Mouse (Mus musculus) thymus, adult 2 months (tissue): Measurements from ENCODE around the gene Fbxo42. TPM values are rescaled to one million over a fixed set of nuclear protein-coding genes. Genes with fewer than 3 reads are reported as not detected.

Experiments
- DNase-seq: peaks from one replicate; pipeline ENCODE4 v3.0.0; 2021
- H3K27ac ChIP-seq: fragments of 200-500 bp; 2 replicates; pipeline ENCODE4 v1.5.1; 2012; ENCODE audit warnings: low read length, control low read depth; ENCODE audit not compliant: control insufficient read depth, insufficient read depth
- H3K27me3 ChIP-seq: fragments of 200-500 bp; 2 replicates; pipeline ENCODE4 v1.6.1; 2012; ENCODE audit warnings: mild to moderate bottlenecking, low read length, moderate library complexity, mixed read lengths; ENCODE audit not compliant: control insufficient read depth, insufficient read depth
- H3K36me3 ChIP-seq: fragments of 200-500 bp; 2 replicates; pipeline ENCODE4 v1.6.1; 2012; ENCODE audit warnings: mild to moderate bottlenecking, low read length, moderate library complexity; ENCODE audit not compliant: control insufficient read depth, insufficient read depth
- H3K4me1 ChIP-seq: fragments of 200-500 bp; replicated peaks from 2 replicates; pipeline ENCODE4 v1.6.1; 2012; ENCODE audit warnings: low read length; ENCODE audit not compliant: control insufficient read depth, insufficient read depth
- H3K4me3 ChIP-seq: fragments of 200-500 bp; 2 replicates; pipeline ENCODE4 v1.5.1; 2012; ENCODE audit warnings: mild to moderate bottlenecking, low read length, control low read depth, moderate library complexity; ENCODE audit not compliant: control insufficient read depth, insufficient read depth
- CTCF ChIP-seq: fragments of 200-500 bp; IDR thresholded peaks from 2 replicates; pipeline ENCODE4 v1.5.1; 2012; ENCODE audit warnings: mild to moderate bottlenecking, control low read depth, low read length, moderate library complexity, borderline replicate concordance; ENCODE audit not compliant: control insufficient read depth, poor library complexity, insufficient read depth; ENCODE audit errors: extremely low read depth
- POLR2A ChIP-seq: fragments of 200-500 bp; IDR thresholded peaks from 2 replicates; pipeline ENCODE4 v1.6.1; 2012; ENCODE audit warnings: mild to moderate bottlenecking, low read length, control low read depth, moderate library complexity; ENCODE audit not compliant: control insufficient read depth, poor library complexity, insufficient read depth; ENCODE audit errors: extremely low read depth
- WGBS: fragments of 180-500 bp; shearing (Covaris S2); methylation state at CpG from one replicate; pipeline ENCODE4 v1.1.7; 2018; 5-methylcytosine and 5-hydroxymethylcytosine counted together
- polyA plus RNA-seq: library from polyadenylated mRNA; depleted of rRNA; stranded (reverse); fragments of >200 nt; gene quantifications from 2 replicates; pipeline ENCODE4 v1.2.3, GENCODE M21; 2012

The Fbxo42 gene
- polyA plus RNA-seq, 1 experiment, result 29.3 TPM

DNA sequence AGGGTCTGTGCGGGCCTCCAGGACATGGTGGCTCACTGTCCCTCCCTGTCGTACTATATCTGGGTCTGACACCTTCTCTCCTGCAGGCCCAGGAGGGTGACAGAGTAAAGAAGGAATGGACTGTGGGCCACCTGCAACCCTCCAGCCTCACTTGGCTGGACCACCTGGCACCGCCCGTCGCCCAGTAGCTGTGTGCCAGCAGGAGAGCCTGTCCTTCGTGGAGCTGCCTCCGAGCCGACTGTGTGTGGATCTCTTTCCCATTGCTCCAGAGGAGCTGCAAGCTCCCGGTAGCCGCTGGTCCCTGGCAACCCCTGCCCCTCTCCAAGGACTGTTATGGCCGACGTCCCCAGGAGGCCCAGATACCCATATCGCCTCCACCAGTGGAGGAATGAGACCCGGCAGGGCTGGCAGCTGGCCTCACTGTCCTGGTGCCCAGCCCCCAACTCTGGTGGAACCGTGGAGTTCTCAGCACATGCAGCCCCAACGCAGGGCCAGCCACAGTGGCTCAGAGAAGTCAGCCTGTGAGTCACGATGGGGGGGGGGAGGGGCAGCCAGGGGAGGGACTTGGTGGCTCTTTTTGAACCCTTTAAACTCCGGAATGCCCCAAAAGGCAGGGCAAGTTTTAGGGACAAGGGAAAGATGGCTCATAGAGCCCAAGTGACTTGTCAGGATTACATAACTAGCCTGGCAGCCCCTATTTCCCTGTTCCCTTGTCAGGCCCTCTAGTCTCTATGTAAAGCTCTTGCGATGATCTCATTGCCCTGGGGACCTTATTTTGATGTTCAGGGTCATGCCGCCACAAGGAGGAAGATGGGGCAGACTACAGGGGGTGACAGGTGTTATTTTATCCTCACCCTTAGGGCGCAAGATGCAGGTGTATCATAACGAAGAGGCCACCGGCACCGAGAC lies 98.6 kb downstream of the Fbxo42 start:
- no peak for DNase-seq
- 41% methylated on average over 24 of the region's 24 CpGs for WGBS
- no peak for TF ChIP-seq POLR2A
- TF ChIP-seq CTCF, result no peak
- no peak overlapping the region for H3K27ac ChIP-seq
- peaks cover 11% of the 10 kb centered on the region; the same call in 1 of the 2 replicates for H3K27me3 ChIP-seq
- no peaks in the 10 kb centered on the region for H3K36me3 ChIP-seq
- no peak overlapping the region for H3K4me3 ChIP-seq
- H3K4me1 ChIP-seq, result no peaks in the 10 kb centered on the region

DNA sequence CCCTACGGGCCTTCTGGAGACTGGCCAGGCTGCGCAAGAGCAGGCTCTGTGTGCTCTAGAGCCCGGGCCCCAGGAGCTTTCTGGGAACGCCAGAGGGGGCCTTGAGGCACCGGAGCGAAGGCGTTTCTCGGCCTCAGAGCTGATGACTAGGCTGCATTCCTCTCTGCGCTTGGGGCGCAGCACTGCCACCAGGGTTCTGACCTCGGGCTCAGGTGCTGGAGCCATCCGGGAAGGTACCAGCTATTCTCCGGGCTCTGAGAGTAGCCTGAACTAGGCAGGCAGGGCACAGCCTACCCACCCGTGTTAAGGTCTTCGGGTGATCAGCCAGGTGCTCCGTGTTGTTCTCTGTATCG lies 99.3 kb downstream of the Fbxo42 start:
- DNase-seq, result no peak
- 9% methylated on average over 17 of the region's 17 CpGs for WGBS
- no peaks in the 10 kb centered on the region for H3K4me1 ChIP-seq
- no peak for TF ChIP-seq CTCF
- TF ChIP-seq POLR2A, result no peak
- no peak overlapping the region for H3K27ac ChIP-seq
- no peak overlapping the region for H3K4me3 ChIP-seq
- no peaks in the 10 kb centered on the region for H3K36me3 ChIP-seq
- H3K27me3 ChIP-seq, result peaks cover 9% of the 10 kb centered on the region; the same call in 1 of the 2 replicates

DNA sequence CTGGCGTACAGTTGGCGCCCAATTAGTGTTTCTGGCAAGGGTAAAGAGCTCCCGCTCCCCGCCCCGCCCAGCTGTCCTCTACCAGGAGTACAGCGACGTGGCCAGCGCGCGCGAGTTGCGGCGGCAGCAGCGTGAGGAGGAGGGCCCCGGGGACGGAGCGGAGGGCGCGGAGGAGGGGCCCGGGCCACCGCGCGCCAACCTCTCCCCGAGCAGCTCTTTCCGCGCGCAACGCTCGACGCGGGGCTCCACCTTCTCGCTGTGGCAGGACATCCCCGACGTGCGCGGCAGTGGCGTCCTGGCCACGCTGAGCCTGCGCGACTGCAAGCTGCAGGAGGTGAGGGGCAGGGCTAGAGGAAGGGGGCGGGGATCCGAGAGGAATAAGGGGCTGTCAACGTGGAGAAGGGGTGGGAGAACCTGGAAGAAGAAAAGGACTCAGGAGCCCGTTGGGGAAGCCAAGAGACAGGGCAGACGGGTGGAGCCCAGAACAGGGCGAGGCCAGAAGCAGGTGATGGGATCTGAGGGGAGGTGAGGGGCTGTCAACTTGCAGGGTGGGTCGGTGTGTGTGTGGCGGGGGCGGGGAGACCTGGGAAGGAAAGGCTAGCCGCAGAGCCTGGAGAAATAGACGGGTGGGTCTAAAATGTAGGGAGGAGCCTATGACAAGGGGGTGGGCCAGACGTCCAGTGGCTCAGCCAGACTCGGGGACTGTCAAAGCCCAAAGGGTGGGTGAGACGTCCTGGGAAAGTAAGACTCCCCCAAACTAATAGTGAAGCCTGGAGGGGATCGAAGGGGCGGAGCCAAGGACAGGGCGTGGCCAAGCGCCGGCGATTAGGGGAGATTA lies 100.3 kb downstream of the Fbxo42 start:
- 4% methylated on average over 60 of the region's 60 CpGs for WGBS
- no peaks in the 10 kb centered on the region for H3K36me3 ChIP-seq
- peaks cover 6% of the 10 kb centered on the region; the same call in 1 of the 2 replicates for H3K27me3 ChIP-seq
- no peak overlapping the region for H3K4me3 ChIP-seq
- TF ChIP-seq POLR2A (no peak), CTCF (no peak)
- H3K4me1 ChIP-seq, result no peaks in the 10 kb centered on the region
- no peak for DNase-seq
- no peak overlapping the region for H3K27ac ChIP-seq

DNA sequence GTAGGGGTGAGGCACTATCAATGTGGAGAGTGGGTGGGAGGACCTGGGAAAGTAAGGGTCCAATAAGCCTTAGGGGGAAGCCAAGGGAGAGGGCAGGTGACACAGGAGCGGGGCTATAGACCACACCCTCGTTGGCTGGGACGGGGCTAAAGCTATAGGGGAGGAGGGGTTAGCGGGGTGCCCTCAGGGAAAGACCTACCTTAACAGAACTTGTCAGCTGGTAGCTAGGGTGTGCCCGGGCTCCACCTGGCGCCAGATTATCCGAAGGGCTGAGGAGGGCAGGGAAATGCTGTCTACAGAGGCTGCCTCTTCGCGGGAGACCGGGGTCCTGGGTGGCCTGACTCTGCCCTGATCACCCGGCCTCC lies 100.9 kb downstream of the Fbxo42 start:
- no peak for DNase-seq

DNA sequence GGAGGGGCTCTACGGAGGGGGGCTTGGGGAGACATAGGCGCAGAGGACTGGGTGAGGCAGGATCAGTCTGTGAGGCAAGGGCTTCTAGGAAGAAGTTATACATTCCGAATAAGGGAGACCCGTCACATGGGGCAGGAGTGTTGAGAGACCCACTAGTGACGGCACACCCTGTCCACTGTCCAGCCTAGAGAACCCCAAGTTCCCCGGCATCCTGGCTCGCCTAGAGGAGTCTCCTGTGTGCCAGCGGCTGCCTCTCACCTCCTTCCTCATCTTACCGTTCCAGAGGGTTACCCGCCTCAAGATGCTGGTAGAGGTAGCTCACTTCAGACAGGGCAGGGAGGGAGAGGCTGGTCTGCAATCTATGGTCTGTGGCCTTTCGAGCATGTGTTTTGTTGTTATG lies 101.7 kb downstream of the Fbxo42 start:
- Histone ChIP-seq H3K27me3 (peaks cover 6% of the 10 kb centered on the region; the same call in 1 of the 2 replicates), H3K27ac (no peak overlapping the region), H3K36me3 (no peaks in the 10 kb centered on the region), H3K4me3 (no peak overlapping the region), H3K4me1 (no peaks in the 10 kb centered on the region)
- DNase-seq, result no peak
- no peak for TF ChIP-seq CTCF
- no peak for TF ChIP-seq POLR2A
- 71% methylated on average over 11 of the region's 11 CpGs for WGBS

More for the DNA sequence above, 100.9 kb downstream of the Fbxo42 start:
- WGBS, result 18% methylated on average over 11 of the region's 11 CpGs
- peaks cover 6% of the 10 kb centered on the region; the same call in 1 of the 2 replicates for H3K27me3 ChIP-seq
- no peak overlapping the region for H3K27ac ChIP-seq
- H3K36me3 ChIP-seq, result no peaks in the 10 kb centered on the region
- no peak overlapping the region for H3K4me3 ChIP-seq
- no peak for TF ChIP-seq POLR2A
- TF ChIP-seq CTCF, result no peak
- H3K4me1 ChIP-seq, result no peaks in the 10 kb centered on the region

DNA sequence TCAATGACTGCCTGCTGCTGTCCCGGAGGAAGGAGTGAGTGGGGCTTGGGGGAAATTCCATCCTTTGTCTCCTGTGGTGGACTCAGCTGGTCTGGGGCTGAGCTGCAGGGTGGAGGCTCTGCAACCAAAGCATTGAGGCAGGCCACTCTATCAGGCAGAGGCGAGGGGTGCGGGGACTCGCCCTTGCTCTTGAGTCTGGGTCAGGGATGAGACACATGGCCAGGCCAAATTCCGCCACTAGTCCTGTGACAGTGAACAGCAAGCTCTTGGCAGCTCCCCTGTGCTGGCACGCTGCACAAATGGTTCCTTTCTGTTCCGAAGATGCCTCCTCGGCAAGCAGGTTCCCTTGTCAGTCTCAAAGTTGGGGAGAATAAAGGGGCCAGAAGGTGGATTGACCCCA lies 103.4 kb downstream of the Fbxo42 start:
- no peaks in the 10 kb centered on the region for H3K36me3 ChIP-seq
- no peaks in the 10 kb centered on the region for H3K4me1 ChIP-seq
- TF ChIP-seq CTCF (no peak), POLR2A (no peak)
- WGBS, result 92% methylated on average over 8 of the region's 8 CpGs
- no peak overlapping the region for H3K27ac ChIP-seq
- no peak for DNase-seq
- no peak overlapping the region for H3K4me3 ChIP-seq
- H3K27me3 ChIP-seq, result peaks cover 6% of the 10 kb centered on the region; the same call in 1 of the 2 replicates
